Mouse (Mus musculus) myocyte (in vitro differentiated cells): Measurements from ENCODE around the gene Npl.

Experiments used
- CEBPB ChIP-seq: IDR thresholded peaks from 2 replicates; pipeline ENCODE4 v1.6.1; 2011; ENCODE audit warnings: mild to moderate bottlenecking, moderate library complexity; ENCODE audit not compliant: poor library complexity, insufficient read depth, severe bottlenecking
- MAX ChIP-seq: IDR thresholded peaks from one replicate; pipeline ENCODE4 v1.6.1; 2011; ENCODE audit warnings: low read depth, mild to moderate bottlenecking, control low read depth
- POLR2A ChIP-seq: IDR thresholded peaks from one replicate; pipeline ENCODE4 v1.6.1; 2011; ENCODE audit warnings: low read depth, mild to moderate bottlenecking, control low read depth, moderate library complexity; ENCODE audit not compliant: insufficient read length
- TCF12 ChIP-seq: IDR thresholded peaks from one replicate; pipeline ENCODE4 v1.6.1; 2011; ENCODE audit warnings: mild to moderate bottlenecking, control low read depth; ENCODE audit not compliant: poor library complexity, insufficient read depth, severe bottlenecking
- USF1 ChIP-seq: IDR thresholded peaks from one replicate; pipeline ENCODE4 v1.6.1; 2011; ENCODE audit warnings: low read depth, mild to moderate bottlenecking, control low read depth, moderate library complexity

DNA sequence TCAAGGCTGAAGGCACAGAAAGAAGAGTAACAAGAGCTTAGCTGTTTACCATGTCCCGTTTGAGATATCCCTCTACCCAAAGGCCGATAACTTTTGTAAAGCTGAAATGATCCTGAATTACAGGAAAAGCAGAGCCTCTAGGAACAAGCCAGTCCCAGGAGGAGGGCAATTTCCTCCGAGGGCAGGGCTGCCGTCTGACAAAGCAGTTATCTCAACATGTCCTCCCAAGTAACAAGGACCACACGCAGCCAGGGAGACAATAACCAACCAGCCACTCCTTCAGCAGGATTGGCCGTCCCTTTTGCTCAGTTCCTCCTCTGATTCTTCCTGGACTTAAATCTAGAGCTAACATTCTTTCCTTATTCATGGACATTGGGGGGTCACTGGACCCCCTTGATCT lies 55.9 kb downstream of the Npl start:
- no peak for TF ChIP-seq MAX
- no peak for TF ChIP-seq POLR2A
- no peak for TF ChIP-seq CEBPB
- TF ChIP-seq TCF12, result no peak
- no peak for TF ChIP-seq USF1
